Mouse (Mus musculus) heart, embryonic 14.5 days (tissue): ENCODE results near the gene Rhbdl3. TPM values are rescaled to one million over a fixed set of nuclear protein-coding genes. Genes with fewer than 3 reads are reported as not detected.

Experiments
- polyA plus RNA-seq: library from polyadenylated mRNA; unstranded; fragments of >200 nt; fragmentation: Nextera tagmentation; extraction: Ambion mirVana; gene quantifications from 2 replicates; pipeline ENCODE4 v1.2.1, GENCODE M21; 2014

Rhbdl3 gene
- polyA plus RNA-seq, 1 experiment from 2014 or later: 1.7 TPM

Other genes starting within 250 kb of the Rhbdl3 start
- gene Crlf3, start 219.9 kb upstream of the Rhbdl3 start, polyA plus RNA-seq: 32.5 and 33.3 TPM in 2 replicates
- gene Atad5, start 211.5 kb upstream of the Rhbdl3 start, polyA plus RNA-seq: 5.3 and 5.6 TPM in 2 replicates
- gene Tefm, start 158.7 kb upstream of the Rhbdl3 start, polyA plus RNA-seq: 28.3 and 29.4 TPM in 2 replicates
- gene Adap2, start 146.8 kb upstream of the Rhbdl3 start, polyA plus RNA-seq: 1.6 and 2.1 TPM in 2 replicates
- 10.6 and 10.8 TPM in 2 replicates for gene Rnf135, start 117.1 kb upstream of the Rhbdl3 start, polyA plus RNA-seq
- gene Rhot1, start 91.9 kb upstream of the Rhbdl3 start, polyA plus RNA-seq: 71.3 and 75.2 TPM in 2 replicates
- gene 5730455P16Rik, start 77.1 kb downstream of the Rhbdl3 start, polyA plus RNA-seq: 17.1 and 19.8 TPM in 2 replicates
- 163 and 165 TPM in 2 replicates for gene Zfp207, start 82.4 kb downstream of the Rhbdl3 start, polyA plus RNA-seq
- 174 and 182 TPM in 2 replicates for gene Psmd11, start 127.7 kb downstream of the Rhbdl3 start, polyA plus RNA-seq
- 0.23 and 0.36 TPM in 2 replicates for gene Cdk5r1, start 176.1 kb downstream of the Rhbdl3 start, polyA plus RNA-seq